Mouse (Mus musculus): ENCODE measurements around the gene Tfdp2.
"Not testable (repeated sequence)": the region's sequence is repeated elsewhere in the genome, so short reads cannot be mapped to it uniquely, and the experiment has no call there.

Tfdp2 gene

DNA sequence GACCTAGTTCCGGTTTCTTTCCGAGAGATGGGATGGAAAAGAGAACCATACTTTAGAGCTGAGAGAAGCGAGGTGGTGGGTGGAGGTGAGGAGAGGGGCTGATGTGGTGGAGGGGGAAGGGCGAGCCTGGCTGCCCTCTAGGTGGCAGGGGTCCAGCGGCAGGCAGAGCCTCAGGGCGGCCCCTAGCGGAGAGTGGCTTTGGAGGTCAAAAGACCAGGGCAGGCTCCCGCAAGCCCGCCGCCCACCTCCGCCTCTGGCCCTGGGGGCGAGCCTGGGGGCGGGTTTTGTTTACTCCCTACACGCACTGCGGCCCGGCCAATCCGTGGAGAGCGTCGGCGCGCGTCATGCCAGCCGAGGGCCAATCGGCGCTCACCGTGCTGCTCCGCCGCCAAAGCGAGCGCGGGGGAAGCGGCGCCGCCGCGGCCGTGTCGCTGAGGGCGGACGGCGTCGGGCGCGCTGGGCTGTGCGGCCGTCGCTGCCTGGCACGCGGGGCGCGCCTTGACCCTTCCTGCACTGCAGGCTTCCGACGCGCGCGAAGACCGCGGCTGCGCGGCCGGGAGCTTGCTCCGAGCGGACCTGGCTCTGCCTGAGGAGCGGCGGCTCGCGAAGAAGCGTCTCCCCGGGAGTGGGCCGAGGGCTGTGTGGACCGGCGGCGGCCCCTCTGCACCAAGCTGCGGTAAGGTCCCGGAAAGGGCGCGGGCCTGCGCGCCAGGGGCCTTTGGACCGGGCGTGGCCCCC, at the start of gene Tfdp2:
Gene Tfdp2 (plus strand): TSS at position 391 of the 738 bp plus-strand sequence.
- DNase-seq: peak; percentile 90 to 94

DNA sequence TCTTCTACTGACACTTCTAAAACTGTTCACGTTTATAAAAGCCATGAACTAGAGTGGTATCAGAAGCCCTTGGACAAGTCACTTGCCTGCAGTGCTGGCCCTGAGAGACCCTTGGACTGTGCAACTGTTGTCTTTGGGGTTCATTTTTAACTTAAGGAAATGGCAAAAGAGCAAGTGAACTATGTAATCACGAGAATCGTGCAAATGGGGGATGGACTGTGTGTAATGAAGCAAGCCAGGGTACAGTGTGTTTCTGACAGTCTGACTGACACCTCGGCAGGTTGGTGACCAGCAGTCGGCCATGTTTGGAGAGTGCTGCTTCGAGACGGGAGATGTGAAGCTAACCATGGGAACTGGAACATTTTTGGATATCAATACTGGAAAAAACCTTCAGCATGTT, 43.3 kb upstream of the Tfdp2 start:
- no peak for DNase-seq

DNA sequence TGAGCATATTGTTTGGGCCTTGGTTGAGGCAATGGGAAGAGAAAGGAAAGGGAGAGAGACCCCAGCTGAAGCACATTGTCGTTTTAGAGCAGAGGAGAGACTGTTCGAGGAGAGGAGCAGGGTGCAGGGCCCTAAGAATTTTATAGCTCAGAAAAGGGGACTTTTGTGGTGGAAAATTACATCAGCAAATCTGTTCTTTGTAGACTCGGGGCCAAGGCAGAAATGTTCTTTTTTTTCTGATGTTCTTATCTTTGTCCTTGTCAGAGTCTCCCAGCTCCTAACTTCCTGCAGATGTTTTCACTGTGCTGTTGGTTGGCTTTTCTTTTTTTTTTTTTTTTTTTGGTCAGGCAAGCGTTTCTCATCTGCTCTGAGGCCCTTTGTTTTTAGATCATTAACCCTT, 37.6 kb upstream of the Tfdp2 start:
- DNase-seq: no peak

- DNase-seq: no peak
These were observed 37.0 kb upstream of the Tfdp2 start for GRCm38 (mm10) chr9:96159047-96159446.

DNA sequence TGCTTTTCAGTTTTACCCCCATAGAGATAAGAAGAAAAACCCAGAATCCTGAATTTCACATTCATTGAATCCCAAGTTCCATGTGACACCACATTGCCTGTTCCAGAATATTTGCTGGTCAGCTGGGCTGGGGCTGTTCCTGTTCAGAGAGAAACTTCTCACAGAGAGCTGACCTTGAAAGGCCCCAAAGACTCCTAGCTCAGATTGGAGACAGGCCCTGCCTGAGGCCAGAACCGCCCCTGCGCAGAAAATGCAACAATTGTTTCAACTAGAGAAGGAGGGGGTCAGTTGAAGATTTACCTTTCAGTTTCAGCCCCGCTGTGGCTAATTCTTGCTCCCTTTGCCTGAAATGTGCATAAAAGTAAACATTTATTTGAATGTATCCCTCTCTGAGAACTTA, 35.3 kb upstream of the Tfdp2 start:
- DNase-seq: no peak

DNA sequence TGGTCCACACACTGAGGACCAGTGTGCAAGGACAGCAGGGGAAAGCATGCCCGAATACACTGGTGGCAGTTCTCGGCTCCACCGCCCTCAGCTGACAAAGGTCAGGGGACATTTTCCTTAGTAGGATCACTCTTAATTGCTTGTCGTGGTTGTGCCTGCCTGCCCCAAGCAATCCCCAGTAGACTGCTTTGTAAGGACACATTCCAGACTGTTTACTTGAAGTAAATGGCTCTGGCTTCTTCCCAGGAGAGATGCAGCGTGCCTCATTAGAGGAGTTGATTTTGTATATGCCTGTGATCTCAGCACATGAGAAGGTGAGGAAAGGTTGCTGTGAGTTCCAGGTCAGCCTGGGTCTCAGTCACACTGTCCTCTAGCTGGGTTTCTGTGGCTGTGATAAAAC, 33.7 kb upstream of the Tfdp2 start:
- DNase-seq: no peak

DNA sequence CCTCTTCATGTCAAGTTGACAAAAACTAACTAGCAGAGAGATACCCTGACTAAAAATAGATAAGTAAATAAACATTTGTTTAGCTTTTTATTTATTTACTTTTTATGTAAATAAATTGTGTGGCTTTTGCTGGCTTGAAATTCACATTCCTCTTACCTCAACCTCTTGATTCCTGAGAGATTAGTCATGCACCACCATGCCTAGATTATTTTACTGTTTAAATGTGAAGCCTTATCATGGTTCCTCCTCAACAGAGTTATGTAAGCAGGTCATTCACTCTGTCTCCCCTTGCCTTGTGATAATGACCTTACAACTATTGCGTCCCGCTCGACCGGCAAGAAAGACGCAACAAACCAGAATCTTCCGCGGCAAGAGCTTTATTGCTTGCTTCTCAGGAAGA, 32.6 kb upstream of the Tfdp2 start:
- DNase-seq: no peak

- not testable (repeated sequence) for DNase-seq
These were observed 32.1 kb upstream of the Tfdp2 start for GRCm38 (mm10) chr9:96163983-96164382.

DNA sequence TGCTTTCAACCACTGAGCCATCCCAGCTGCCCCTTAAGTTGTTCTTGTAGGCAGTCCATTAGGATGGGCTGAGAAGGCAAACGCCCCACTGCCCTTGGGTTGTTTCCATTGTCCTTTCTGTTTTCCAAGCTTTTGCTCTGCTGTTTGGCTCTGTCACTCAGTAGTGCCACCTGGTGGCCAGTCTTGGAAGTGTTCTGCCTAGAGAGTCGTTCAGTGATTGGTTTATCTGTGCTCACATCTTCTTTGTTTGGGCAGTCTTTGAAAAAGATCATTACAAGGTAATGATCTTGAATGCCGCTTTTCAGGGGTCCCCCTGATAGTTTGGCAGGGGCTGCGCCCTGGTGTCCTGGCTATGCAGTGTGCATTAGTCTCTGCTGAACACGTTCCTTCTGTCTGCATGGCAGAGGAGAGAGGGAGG, 28.9 kb upstream of the Tfdp2 start:
- DNase-seq: peak; percentile 57 to 75

- DNase-seq: no peak
These were observed 25.5 kb upstream of the Tfdp2 start for GRCm38 (mm10) chr9:96170600-96170999.

DNA sequence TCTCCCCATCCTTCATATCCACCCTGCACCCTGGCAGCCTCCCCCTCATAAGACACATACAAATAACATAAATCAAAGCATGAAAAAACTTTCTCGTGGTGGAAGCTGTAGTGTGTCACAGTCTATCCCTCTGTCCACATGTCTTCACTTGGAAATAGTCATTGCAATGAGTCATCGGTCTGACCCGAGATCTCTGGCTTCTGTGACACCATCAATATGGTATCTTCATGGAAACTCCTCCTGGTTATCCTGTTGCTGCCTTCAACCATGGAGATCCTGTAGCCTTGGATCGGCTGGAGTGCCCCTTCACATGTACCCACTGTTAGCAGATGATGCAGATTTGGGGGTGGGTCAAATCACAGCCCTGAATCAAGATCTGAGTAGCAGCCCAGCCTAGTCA, 11.2 kb upstream of the Tfdp2 start:
- no peak for DNase-seq

DNA sequence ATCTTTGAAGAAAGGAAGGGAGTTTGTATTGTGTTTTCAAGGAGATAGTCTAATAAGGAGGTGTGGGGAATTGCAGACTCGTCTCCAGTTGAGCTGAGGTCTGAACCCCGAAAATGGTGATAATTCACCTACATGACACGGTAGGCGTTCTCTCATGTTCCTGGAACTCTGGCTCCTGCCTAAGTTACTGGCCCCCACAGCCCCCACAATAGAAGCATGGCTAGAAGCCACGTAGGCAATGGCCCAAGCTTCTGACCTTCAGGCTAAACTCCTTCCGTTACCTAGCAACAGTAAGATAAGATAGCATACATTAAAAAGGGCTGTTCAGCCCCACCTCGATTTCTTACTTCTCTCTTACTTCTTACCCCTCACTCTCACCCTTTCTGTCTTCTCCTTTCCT, 9.4 kb upstream of the Tfdp2 start:
- no peak for DNase-seq

GRCm38 (mm10) chr9:96196636-96197181, 634 bp downstream of the Tfdp2 start:
- peak; percentile 54 to 55 for DNase-seq

DNA sequence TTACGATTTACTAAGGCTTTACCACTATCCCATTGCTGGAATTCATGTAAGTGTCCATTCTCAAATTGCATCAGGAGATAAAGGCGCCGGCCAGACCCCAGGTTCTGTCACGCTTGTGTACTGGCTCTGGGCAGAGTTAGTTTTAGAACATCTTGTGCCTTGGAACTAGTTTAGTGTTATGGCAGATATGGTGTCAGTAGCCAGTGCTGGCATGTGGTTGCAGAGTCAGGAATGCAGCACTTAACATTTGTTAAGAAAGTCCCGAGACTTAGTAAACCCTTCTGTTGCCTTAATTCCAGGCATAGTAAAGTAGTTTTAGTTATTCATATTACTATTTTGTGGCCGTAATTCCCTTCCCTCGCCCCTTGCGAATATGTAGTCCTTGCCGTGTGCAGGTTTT, 1.7 kb downstream of the Tfdp2 start:
- DNase-seq: no peak

DNA sequence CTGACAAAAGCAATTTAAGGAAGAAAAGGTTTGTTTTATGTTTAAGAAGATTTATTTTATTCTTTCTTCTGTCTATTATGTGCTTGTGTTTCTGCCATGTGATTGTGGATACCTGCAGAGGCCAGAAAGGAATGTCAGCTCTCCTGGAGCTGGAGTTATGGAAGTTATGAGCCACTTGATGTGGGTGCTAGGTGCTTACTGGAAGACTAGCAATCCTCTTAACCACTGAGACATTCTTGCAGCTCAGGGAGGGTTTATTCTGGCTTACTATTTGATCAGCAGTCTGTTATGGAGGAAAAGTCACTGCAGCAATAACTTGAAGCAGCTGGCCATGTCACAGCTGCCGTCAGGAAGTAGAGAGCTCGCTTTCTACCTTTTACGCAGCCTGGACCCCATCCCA, 7.6 kb downstream of the Tfdp2 start:
- DNase-seq: no peak

DNA sequence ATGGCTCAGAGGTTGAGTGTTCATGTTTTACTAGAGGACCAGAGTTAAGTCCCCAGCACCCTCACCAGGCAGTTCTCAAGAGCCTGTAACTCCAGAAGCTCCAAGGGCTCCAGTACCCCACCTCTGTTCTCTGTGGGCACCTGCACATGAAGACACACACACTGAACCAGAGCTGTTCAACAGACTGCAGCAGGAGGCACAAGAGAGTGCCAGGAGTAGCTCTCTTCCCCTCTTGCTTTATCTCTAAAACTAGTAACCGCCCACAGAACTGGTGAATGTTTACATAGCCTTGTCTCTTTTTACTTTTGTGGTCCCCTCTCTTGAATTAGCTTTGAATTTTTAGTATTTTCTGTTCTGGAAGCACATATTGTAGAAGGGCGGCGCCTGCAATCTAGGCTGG, 11.4 kb downstream of the Tfdp2 start:
- DNase-seq: no peak

- no peak for DNase-seq
These were observed 17.1 kb downstream of the Tfdp2 start for GRCm38 (mm10) chr9:96213036-96213645.

DNA sequence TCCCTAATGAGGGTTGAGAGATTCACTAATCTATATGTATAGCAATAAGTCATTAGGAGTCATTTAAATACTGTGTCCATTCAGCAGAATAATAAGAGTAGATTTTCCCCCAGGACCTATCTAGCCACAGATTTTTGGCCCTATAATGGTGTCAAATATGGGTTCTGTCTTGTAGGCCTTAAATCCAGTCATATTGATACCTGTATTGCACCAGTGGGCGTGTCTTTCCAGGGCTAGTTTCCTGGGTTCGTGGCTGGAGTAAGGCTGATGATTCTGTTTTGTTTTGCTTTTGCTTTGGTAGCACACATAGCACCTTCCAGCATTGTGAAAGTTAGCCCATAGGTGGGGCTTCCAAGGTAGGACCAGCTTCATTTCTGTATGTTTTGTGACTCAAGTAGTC, 18.1 kb downstream of the Tfdp2 start:
- DNase-seq: no peak

- no peak for DNase-seq
These were observed 21.2 kb downstream of the Tfdp2 start for GRCm38 (mm10) chr9:96217299-96217698.

GRCm38 (mm10) chr9:96217799-96218198, 21.7 kb downstream of the Tfdp2 start:
- DNase-seq: no peak

GRCm38 (mm10) chr9:96219114-96219669, 23.1 kb downstream of the Tfdp2 start:
- DNase-seq: no peak

DNA sequence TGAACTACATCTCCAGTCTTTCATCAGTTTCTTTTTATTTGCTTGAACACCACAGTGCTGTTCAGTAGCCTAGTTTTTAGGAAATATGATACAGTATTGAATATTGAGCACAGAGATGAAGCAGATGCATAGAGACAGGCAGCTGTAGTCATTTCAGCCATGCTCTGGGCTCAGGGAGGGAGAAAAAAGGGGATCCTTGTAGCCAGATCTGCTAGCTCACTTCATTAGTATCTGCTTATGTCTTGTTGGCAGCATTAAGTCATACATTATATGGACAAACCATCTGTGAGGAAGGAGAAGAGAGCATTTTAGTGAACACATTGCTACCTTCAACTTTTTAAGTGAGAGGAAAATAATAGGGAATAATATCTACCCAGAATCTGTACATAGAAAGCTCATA, 24.3 kb downstream of the Tfdp2 start:
- DNase-seq: no peak

DNA sequence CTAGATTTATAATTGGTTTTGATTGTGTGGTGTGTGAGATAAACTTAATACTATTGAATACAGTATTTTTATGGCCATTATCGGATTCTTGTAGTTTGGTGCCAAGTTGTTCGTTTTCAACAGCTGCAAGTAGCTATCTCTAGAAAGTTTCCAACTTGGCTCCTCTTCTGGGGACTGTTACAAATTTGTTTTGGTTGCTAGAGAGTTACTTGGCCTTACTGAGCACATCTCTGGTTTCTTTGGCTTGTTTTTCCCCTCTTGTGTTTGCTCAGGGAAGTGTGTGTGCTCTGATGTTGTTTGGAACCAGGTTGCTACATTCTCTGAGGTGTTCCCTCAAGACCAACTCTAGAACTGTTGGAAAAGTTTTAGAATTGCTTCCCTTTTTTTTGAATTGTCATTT, 27.2 kb downstream of the Tfdp2 start:
- DNase-seq: no peak

DNA sequence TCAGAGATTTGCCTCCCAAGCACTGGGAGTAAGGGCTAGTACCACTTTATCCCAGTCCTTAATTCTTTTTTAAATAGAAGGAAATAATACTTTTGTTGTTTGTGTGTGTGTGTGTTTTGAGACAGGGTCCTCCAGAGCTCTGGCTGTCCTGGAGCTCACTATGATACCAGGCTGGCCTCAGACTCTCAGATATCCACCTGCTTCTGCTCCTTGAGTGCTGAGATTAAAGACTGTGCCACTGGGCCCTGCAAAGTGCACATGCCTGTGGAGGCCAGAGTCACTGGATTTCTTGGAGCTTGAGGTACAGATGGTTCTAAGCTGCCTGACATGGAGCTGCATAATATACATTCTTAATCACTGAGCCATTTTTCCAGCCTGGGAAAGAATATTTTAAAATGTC, 32.2 kb downstream of the Tfdp2 start:
- no peak for DNase-seq

All from lung, postnatal 4 days (tissue).